Mouse (Mus musculus) spleen, adult 2 months (tissue): ENCODE data around the gene Psmb5. TPM values are rescaled to one million over a fixed set of nuclear protein-coding genes. Genes with fewer than 3 reads are reported as not detected.

Experiments
- DNase-seq, 2 experiments: peaks; one replicate each; pipeline versions ENCODE4 v3.0.0 to v3.0.0-alpha.2; 2012 to 2021; ENCODE audit warnings: low spot score in 2 of 2, low read depth in 1 of 2
- H3K27ac ChIP-seq: fragments of 200-500 bp; 2 replicates; pipeline ENCODE4 v1.5.1; 2012; ENCODE audit warnings: low read length, inconsistent platforms; ENCODE audit not compliant: insufficient read depth
- H3K27me3 ChIP-seq: fragments of 200-500 bp; 2 replicates; pipeline ENCODE4 v1.6.1; 2012; ENCODE audit warnings: mild to moderate bottlenecking, moderate library complexity, low read length, inconsistent platforms; ENCODE audit not compliant: control insufficient read depth, insufficient read depth
- H3K36me3 ChIP-seq: fragments of 200-500 bp; 2 replicates; pipeline ENCODE4 v1.6.1; 2012; ENCODE audit warnings: mild to moderate bottlenecking, low read length, inconsistent platforms; ENCODE audit not compliant: control insufficient read depth, insufficient read depth
- H3K4me1 ChIP-seq: fragments of 200-500 bp; 2 replicates; pipeline ENCODE4 v1.6.1; 2011; ENCODE audit warnings: inconsistent platforms; ENCODE audit not compliant: control insufficient read depth, insufficient read depth, insufficient read length
- H3K4me3 ChIP-seq: fragments of 200-500 bp; 2 replicates; pipeline ENCODE4 v1.5.1; 2011; ENCODE audit warnings: mild to moderate bottlenecking, inconsistent platforms; ENCODE audit not compliant: insufficient read depth, insufficient read length; ENCODE audit errors: extremely low read depth
- CTCF ChIP-seq: fragments of 200-500 bp; IDR thresholded peaks from 2 replicates; pipeline ENCODE4 v1.5.1; 2011; ENCODE audit warnings: mild to moderate bottlenecking, inconsistent platforms; ENCODE audit not compliant: insufficient read depth, insufficient read length, insufficient replicate concordance; ENCODE audit errors: extremely low read depth
- POLR2A ChIP-seq: fragments of 200-500 bp; IDR thresholded peaks from 2 replicates; pipeline ENCODE4 v1.6.1; 2011; ENCODE audit warnings: low read depth, low read length, inconsistent platforms
- WGBS: fragments of 180-500 bp; shearing (Covaris S2); methylation state at CpG from one replicate; pipeline ENCODE4 v1.1.7; 2018; 5-methylcytosine and 5-hydroxymethylcytosine counted together
- polyA plus RNA-seq: library from polyadenylated mRNA; depleted of rRNA; stranded (reverse); fragments of >200 nt; gene quantifications from 2 replicates; pipeline ENCODE4 v1.2.3, GENCODE M21; 2012

Psmb5 gene
- polyA plus RNA-seq, 1 experiment: 82.5 TPM

DNA sequence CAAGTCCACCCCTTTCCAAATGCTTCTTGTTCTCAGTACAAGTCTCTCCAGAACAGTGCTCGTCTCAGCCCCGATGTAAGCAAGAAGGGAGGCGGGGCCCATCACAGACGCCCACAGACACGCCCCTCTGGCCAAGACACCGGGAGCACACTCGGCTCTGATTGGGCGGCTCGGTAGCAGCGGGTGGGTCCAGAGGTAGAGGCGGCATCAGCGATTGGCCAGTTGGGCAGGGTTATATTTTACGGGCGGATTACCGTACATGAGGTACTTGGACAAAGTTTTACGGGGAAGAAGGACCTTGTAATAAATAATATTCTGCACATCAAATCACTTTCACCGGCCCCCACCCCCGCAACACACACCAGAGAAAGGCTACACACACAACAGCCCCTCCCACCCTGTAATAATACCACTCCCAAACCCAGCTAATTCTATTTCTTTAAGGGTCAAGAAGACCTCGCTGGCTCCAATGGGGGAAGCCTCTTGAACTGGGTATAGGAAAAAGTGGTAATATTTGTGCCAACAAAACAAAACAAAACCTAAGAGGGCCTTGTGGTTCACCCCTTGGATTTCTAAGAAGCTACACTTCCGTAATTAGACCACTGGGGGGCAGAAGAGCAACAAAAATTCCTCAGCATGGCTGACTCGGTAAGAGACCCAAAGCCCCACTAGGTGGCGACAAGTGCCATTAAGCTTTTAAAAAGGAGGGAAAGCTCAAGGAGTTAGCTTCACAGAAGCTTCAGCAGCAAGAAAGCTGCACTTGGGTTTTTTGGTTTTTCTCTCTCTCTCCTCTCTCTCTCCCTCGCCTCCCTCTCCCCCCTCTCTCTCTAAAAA is 33.0 kb upstream of the Psmb5 start:
- TF ChIP-seq POLR2A (no peak), CTCF (peak; percentile 81; the same call in 1 of the 2 replicates)
- Histone ChIP-seq H3K27me3 (no peaks in the 10 kb centered on the region), H3K4me3 (no peak overlapping the region), H3K4me1 (peaks cover 8% of the 10 kb centered on the region; the same call in 1 of the 2 replicates), H3K27ac (no peak overlapping the region), H3K36me3 (peaks cover 35% of the 10 kb centered on the region)
- peak; percentile 81 to 85 for DNase-seq
- 67% methylated on average over 23 of the region's 23 CpGs for WGBS

DNA sequence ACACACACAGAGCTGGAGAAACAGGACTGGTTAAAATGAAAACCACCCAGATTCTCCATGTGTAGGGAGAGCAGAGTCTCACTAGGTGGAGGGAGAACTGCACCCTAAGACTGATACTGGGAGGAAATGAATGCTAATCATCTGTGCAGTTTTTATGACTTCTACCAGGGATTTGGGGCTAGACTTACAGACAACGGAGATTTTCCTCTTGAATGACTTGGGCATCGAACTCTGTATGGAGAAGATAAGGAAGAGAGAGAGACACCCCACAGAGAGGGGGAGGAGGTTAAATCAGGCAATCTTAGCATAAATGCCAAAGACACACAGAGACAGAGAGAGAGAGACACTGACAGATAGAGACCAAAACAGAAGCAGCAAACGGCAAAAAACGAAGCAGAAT is 30.1 kb upstream of the Psmb5 start:
- Histone ChIP-seq H3K27ac (no peak overlapping the region), H3K4me1 (peaks cover 3% of the 10 kb centered on the region; the same call in 1 of the 2 replicates), H3K27me3 (no peaks in the 10 kb centered on the region), H3K4me3 (no peak overlapping the region), H3K36me3 (peaks cover 59% of the 10 kb centered on the region)
- WGBS: 86% methylated on average over 4 of the region's 4 CpGs
- DNase-seq: no peak
- TF ChIP-seq POLR2A (no peak), CTCF (no peak)

DNA sequence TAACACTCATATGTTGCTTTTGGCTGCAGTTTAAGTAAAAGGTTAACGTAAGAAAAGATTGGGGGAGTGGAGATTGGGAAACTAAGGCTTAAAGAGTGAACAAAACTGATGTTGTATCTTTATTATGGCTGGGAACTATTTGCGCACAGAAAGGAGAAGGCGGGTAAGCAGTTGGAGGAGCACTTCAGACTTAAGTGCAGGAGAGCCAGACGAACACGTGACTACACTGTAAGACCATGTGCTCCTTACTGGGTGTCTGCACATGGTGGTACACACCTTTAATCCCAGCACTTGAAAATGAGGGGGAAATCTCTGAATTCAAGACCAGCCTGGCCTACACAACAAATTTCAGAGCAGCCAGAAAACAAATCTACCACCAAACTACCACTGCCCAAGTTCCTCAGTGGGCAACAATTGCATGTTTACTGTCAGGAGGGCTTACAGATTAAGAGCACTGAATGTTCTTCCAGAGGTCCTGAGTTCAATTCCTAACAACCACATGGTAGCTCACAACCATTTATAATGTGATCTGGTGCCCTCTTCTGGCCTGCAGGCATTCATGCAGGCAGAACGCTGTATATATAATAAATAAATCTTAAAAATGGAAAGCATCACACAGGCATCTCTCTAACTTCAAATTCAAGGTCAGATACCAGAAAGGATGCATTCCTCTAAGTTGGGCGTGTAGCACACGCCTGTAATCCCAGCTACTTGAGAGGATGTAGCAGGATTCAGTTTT is 29.2 kb upstream of the Psmb5 start:
- Histone ChIP-seq H3K4me1 (no peaks in the 10 kb centered on the region), H3K4me3 (no peak overlapping the region), H3K27ac (no peak overlapping the region), H3K27me3 (no peaks in the 10 kb centered on the region), H3K36me3 (peaks cover 67% of the 10 kb centered on the region)
- no peak for DNase-seq
- TF ChIP-seq CTCF (no peak), POLR2A (no peak)
- 94% methylated on average over 8 of the region's 8 CpGs for WGBS

DNA sequence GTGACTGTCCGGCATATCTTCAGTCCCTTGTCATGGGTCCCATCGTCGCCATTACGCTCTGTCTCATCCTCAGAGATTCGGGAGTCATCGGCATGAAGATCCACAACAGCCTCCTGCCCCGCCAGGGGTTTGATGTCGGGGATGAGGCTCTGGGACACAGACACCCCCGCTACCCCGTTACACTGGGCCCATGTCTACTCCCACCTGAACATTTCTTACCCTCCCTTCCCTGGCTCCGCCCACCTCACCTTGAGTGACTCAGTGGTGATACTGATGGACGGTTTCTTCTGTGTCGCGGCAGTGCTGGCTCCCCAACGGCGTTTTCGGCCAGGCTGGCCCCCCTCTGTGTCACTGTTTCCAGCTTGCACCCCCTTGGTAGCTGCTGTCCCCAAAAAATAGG is 28.6 kb upstream of the Psmb5 start:
- WGBS: 96% methylated on average over 17 of the region's 17 CpGs
- Histone ChIP-seq H3K4me1 (no peaks in the 10 kb centered on the region), H3K27me3 (no peaks in the 10 kb centered on the region), H3K27ac (no peak overlapping the region), H3K4me3 (no peak overlapping the region), H3K36me3 (peaks cover 67% of the 10 kb centered on the region)
- no peak for DNase-seq
- TF ChIP-seq CTCF (no peak), POLR2A (no peak)

DNA sequence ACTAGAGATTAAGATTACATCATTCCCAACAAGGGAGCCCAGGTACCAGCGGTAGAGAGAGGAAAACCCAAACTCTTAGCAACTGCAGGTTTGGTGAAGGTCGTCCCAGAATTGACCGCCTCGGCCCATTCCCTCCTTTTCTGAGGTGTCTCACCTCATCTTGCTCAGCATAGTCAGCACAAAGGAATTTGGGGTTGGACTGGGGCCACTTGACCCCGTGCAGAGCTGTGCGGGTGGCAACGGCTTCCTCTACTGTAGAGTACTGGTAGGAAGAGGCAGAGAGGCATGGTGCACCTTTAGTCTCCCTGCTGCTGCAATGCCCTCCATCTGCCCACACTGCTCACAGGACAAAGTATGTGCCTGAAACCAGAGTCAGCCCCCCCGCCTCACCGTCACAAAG is 26.5 kb upstream of the Psmb5 start:
- Histone ChIP-seq H3K4me3 (no peak overlapping the region), H3K4me1 (peaks cover 7% of the 10 kb centered on the region), H3K36me3 (peaks cover 54% of the 10 kb centered on the region), H3K27ac (no peak overlapping the region), H3K27me3 (no peaks in the 10 kb centered on the region)
- DNase-seq: no peak
- WGBS: 93% methylated on average over 9 of the region's 9 CpGs
- TF ChIP-seq POLR2A (no peak), CTCF (no peak)

DNA sequence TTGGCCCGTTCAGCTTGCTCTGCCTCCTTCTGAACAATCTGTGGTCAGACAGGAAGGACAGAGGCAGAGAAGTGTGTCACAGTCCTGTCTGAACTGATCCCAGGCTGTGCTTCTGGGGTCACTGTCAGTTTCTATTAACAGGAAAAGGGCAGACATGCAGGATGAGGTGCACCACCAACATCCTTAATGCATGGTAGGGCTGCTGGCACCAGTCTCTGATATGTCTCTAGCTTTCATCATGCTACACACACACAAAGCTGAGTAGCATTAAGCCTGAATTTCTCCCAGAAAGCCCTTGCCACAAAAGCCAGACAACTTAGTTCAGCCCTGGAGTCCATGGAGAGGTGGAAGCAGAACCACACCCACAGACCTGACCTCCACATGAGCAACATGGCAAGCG is 25.2 kb upstream of the Psmb5 start:
- no peak overlapping the region for H3K27ac ChIP-seq
- no peak for DNase-seq
- H3K27me3 ChIP-seq: no peaks in the 10 kb centered on the region
- H3K36me3 ChIP-seq: peaks cover 47% of the 10 kb centered on the region
- peaks cover 7% of the 10 kb centered on the region for H3K4me1 ChIP-seq
- no peak overlapping the region for H3K4me3 ChIP-seq
- TF ChIP-seq POLR2A: no peak
- TF ChIP-seq CTCF: no peak
- 88% methylated on average over 2 of the region's 2 CpGs for WGBS
